Mouse (Mus musculus) erythroblast, embryonic 14.5 days (primary cell): ENCODE data around the gene Zfp956. TPM values are rescaled to one million over a fixed set of nuclear protein-coding genes. Genes with fewer than 3 reads are reported as not detected.

Experiments
- H3K27me3 ChIP-seq: 2 replicates; pipeline ENCODE4 v1.6.1; 2012; ENCODE audit warnings: inconsistent platforms; ENCODE audit not compliant: control insufficient read depth
- H3K36me3 ChIP-seq: 2 replicates; pipeline ENCODE4 v1.6.1; 2012; ENCODE audit warnings: mild to moderate bottlenecking, inconsistent platforms; ENCODE audit not compliant: control insufficient read depth
- H3K4me1 ChIP-seq: 2 replicates; pipeline ENCODE4 v1.6.1; 2012; ENCODE audit warnings: inconsistent platforms; ENCODE audit not compliant: control insufficient read depth
- H3K4me3 ChIP-seq: replicated peaks from 2 replicates; pipeline ENCODE3; 2012; ENCODE audit warnings: moderate library complexity, mild to moderate bottlenecking, inconsistent platforms
- H3K9me3 ChIP-seq: 2 replicates; pipeline ENCODE4 v1.6.1; 2012; ENCODE audit warnings: low read length, inconsistent platforms, mixed read lengths; ENCODE audit not compliant: control insufficient read depth
- GATA1 ChIP-seq: IDR thresholded peaks from 2 replicates; pipeline ENCODE4 v1.6.1; 2012; ENCODE audit warnings: low read length, inconsistent platforms, mixed read lengths
- TAL1 ChIP-seq: IDR thresholded peaks from 3 replicates; pipeline ENCODE4 v1.6.1; 2012; ENCODE audit warnings: low read length, inconsistent platforms, mixed read lengths
- polyA plus RNA-seq: library from polyadenylated mRNA; stranded (reverse); fragments of >175 nt; gene quantifications from 2 replicates; pipeline ENCODE4 v1.2.3, GENCODE M21; 2012

Gene Zfp956
- polyA plus RNA-seq, 1 experiment: 0.30 TPM

GRCm38 (mm10) chr6:47918768-47919274, 34.4 kb upstream of the Zfp956 start:
- peaks cover 2% of the 10 kb centered on the region; the same call in 1 of the 2 replicates for H3K9me3 ChIP-seq
- TF ChIP-seq TAL1 (no peak), GATA1 (peak; percentile 29; the same call in 1 of the 2 replicates)
- peaks cover 8% of the 10 kb centered on the region for H3K36me3 ChIP-seq
- H3K27me3 ChIP-seq: no peaks in the 10 kb centered on the region
- no peak overlapping the region for H3K4me3 ChIP-seq
- peaks cover 54% of the 10 kb centered on the region for H3K4me1 ChIP-seq

GRCm38 (mm10) chr6:47919646-47920446, 33.3 kb upstream of the Zfp956 start:
- peaks cover 8% of the 10 kb centered on the region for H3K36me3 ChIP-seq
- H3K27me3 ChIP-seq: no peaks in the 10 kb centered on the region
- H3K9me3 ChIP-seq: peaks cover 2% of the 10 kb centered on the region; the same call in 1 of the 2 replicates
- H3K4me1 ChIP-seq: peaks cover 54% of the 10 kb centered on the region
- TF ChIP-seq GATA1 (no peak), TAL1 (no peak)
- peak overlapping the region; percentile 88 for H3K4me3 ChIP-seq

GRCm38 (mm10) chr6:47920447-47921340, 32.5 kb upstream of the Zfp956 start, which contains the start of gene Zfp212:
Gene Zfp212 (plus strand): TSS chr6:47920476.
- peaks cover 2% of the 10 kb centered on the region; the same call in 1 of the 2 replicates for H3K9me3 ChIP-seq
- TF ChIP-seq TAL1 (no peak), GATA1 (no peak)
- H3K36me3 ChIP-seq: peaks cover 11% of the 10 kb centered on the region
- peaks cover 54% of the 10 kb centered on the region for H3K4me1 ChIP-seq
- peak within 1 kb of the TSS; percentile 88 for H3K4me3 ChIP-seq
- no peaks in the 10 kb centered on the region for H3K27me3 ChIP-seq

- TF ChIP-seq GATA1 (no peak), TAL1 (no peak)
- peaks cover 15% of the 10 kb centered on the region for H3K4me1 ChIP-seq
- H3K9me3 ChIP-seq: peaks cover 8% of the 10 kb centered on the region
- no peaks in the 10 kb centered on the region for H3K27me3 ChIP-seq
- H3K36me3 ChIP-seq: peaks cover 14% of the 10 kb centered on the region
- peak overlapping the region; percentile 71 for H3K4me3 ChIP-seq
These were observed 10.7 kb upstream of the Zfp956 start for GRCm38 (mm10) chr6:47942461-47942860.

GRCm38 (mm10) chr6:47943021-47943691, 10.0 kb upstream of the Zfp956 start:
- H3K36me3 ChIP-seq: peaks cover 14% of the 10 kb centered on the region
- TF ChIP-seq GATA1: no peak
- TF ChIP-seq TAL1: no peak
- peaks cover 8% of the 10 kb centered on the region for H3K9me3 ChIP-seq
- peaks cover 15% of the 10 kb centered on the region for H3K4me1 ChIP-seq
- H3K4me3 ChIP-seq: peak overlapping the region; percentile 71
- no peaks in the 10 kb centered on the region for H3K27me3 ChIP-seq

GRCm38 (mm10) chr6:47943721-47944120, 9.5 kb upstream of the Zfp956 start:
- H3K36me3 ChIP-seq: peaks cover 14% of the 10 kb centered on the region
- TF ChIP-seq TAL1 (no peak), GATA1 (no peak)
- H3K4me3 ChIP-seq: peak overlapping the region; percentile 71
- peaks cover 8% of the 10 kb centered on the region for H3K9me3 ChIP-seq
- H3K27me3 ChIP-seq: no peaks in the 10 kb centered on the region
- peaks cover 15% of the 10 kb centered on the region for H3K4me1 ChIP-seq

- peaks cover 8% of the 10 kb centered on the region for H3K9me3 ChIP-seq
- no peaks in the 10 kb centered on the region for H3K27me3 ChIP-seq
- peaks cover 22% of the 10 kb centered on the region for H3K36me3 ChIP-seq
- peaks cover 20% of the 10 kb centered on the region for H3K4me1 ChIP-seq
- H3K4me3 ChIP-seq: no peak overlapping the region
- TF ChIP-seq GATA1 (no peak), TAL1 (no peak)
These were observed 5.8 kb upstream of the Zfp956 start for GRCm38 (mm10) chr6:47947388-47947787.

- no peak for TF ChIP-seq TAL1
- TF ChIP-seq GATA1: no peak
These were observed 1.2 kb downstream of the Zfp956 start for GRCm38 (mm10) chr6:47954425-47954824.

More at GRCm38 (mm10) chr6:47954425-47954824, 1.2 kb downstream of the Zfp956 start:
- Histone ChIP-seq H3K4me3 (peak overlapping the region; percentile 91), H3K27me3 (no peaks in the 10 kb centered on the region), H3K36me3 (peaks cover 34% of the 10 kb centered on the region), H3K4me1 (peaks cover 36% of the 10 kb centered on the region), H3K9me3 (no peaks in the 10 kb centered on the region)
